Mouse (Mus musculus) C2C12 (cell line): ENCODE measurements around the gene Defb7.

Source experiments
- CEBPB ChIP-seq: IDR thresholded peaks from one replicate; pipeline ENCODE4 v1.6.1; 2011; ENCODE audit warnings: low read depth, mild to moderate bottlenecking, control low read depth, moderate library complexity
- CTCF ChIP-seq: IDR thresholded peaks from one replicate; pipeline ENCODE4 v1.5.1; 2011; ENCODE audit not compliant: control insufficient read depth, insufficient read depth, insufficient read length
- MYOD1 ChIP-seq: IDR thresholded peaks from one replicate; pipeline ENCODE4 v1.6.1; 2011; ENCODE audit warnings: low read depth; ENCODE audit not compliant: control insufficient read depth, insufficient read length
- USF1 ChIP-seq: IDR thresholded peaks from one replicate; pipeline ENCODE4 v1.6.1; 2011; ENCODE audit warnings: low read depth, mild to moderate bottlenecking, control low read depth, moderate library complexity

- no peak for TF ChIP-seq CTCF
- no peak for TF ChIP-seq MYOD1
- TF ChIP-seq USF1, result no peak
- TF ChIP-seq CEBPB, result no peak
These were observed 48.5 kb upstream of the Defb7 start for GRCm38 (mm10) chr8:19446378-19446777.
